Mouse (Mus musculus): ENCODE measurements at regions not wholly inside any gene's neighbourhood (a gene's known extent, or its start where the extent isn't known, plus 50 kb on each side); places are given as distances from the start of the nearest gene placed in this dataset.

DNA sequence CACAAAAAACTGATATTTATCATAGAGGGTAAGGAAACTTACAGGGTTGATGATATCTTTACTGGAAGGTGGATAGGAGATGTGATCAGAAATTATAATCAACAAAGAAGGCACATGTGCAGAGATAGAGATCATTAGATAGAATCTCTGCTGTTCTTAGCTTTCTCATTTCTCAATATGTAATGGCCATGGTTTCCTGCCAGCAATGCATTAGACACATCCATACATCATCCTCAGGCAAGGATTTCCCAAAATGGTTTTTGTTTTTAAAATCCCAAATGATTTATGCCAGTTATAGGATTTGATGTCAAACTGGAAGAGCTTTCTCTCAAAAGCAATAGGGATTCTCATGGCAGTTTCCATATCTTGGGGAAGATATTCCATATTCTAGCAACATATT lies 52.0 kb upstream of the C030005K15Rik start:
- in situ Hi-C loops (cut with MboI; ENCODE audit: low sequenced_read_pairs): no loop called here

- in situ Hi-C loops (cut with MboI; ENCODE audit: low sequenced_read_pairs): no loop called here
Measured at GRCm38 (mm10) chr10:97779335-97779734, 52.8 kb upstream of the C030005K15Rik start.

- in situ Hi-C loops (cut with MboI; ENCODE audit: low sequenced_read_pairs): no loop called here
Measured at GRCm38 (mm10) chr10:97793804-97794203, 67.2 kb upstream of the C030005K15Rik start.

DNA sequence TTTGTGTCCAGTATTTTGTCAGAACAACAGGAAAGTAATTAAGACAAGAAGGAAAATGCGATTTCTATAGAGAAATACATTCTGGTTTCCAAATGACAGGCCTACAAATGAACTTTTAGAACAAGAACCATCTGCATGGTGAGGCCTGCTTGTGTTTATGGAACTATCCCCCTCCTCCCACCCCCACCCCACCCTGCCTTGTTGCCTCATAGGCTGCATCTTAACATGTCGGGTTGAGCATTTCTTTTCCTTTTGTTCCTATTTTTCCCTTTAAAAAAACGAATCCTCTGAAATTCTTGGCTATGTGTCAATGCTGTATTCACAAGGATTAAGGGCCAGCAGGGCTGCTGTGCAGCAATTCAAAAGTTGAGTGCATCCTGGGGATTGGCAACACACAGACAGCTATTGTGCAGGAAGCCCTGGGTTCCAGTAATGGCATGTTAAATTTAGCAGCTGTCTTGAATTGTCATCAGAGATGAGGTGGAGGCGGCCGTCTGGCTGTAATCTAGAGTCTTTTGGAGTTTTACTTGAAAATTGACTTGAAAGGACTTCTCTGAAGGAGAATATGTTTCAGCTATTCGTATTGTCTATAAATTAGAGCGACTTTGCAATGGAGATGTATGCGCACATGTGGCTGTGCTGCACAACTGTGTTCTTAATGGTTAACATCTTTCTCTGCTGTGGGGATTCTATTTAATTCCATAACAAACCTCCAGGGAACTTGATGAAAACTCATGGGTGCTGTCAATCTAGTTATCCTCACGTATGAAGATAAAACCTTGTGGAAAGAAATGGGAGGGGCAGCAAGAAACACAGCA lies 75.1 kb upstream of the C030005K15Rik start:
- in situ Hi-C loops (cut with MboI; ENCODE audit: low sequenced_read_pairs): no loop called here

DNA sequence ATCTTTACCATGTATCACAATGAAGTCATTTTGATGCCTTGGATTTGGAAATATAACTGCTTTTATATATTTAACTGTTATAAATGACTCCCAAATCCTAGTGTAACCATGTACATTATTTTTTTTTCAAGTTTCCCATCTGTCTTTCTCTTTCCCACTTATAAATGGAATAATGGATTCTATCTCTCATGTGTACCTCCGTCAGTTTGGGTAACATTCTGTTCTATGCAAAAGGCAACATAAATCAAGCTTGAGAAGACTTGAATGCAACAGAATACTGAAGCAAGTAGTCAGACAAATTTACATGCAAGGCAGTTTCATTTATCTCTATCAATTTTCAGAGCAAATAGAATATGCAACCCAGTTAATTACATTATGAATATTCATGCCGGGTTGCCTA lies 81.4 kb upstream of the C030005K15Rik start:
- in situ Hi-C loops (cut with MboI; ENCODE audit: low sequenced_read_pairs): no loop called here

GRCm38 (mm10) chr10:97842574-97842973 lies 116.0 kb upstream of the C030005K15Rik start:
- in situ Hi-C loops (cut with MboI; ENCODE audit: low sequenced_read_pairs): no loop called here

- in situ Hi-C loops (cut with MboI; ENCODE audit: low sequenced_read_pairs): no loop called here
Measured at GRCm38 (mm10) chr10:97851487-97851886, 124.9 kb upstream of the C030005K15Rik start.

- in situ Hi-C loops (cut with MboI; ENCODE audit: low sequenced_read_pairs): no loop called here
Measured at GRCm38 (mm10) chr10:97877088-97877487, 150.5 kb upstream of the C030005K15Rik start.

DNA sequence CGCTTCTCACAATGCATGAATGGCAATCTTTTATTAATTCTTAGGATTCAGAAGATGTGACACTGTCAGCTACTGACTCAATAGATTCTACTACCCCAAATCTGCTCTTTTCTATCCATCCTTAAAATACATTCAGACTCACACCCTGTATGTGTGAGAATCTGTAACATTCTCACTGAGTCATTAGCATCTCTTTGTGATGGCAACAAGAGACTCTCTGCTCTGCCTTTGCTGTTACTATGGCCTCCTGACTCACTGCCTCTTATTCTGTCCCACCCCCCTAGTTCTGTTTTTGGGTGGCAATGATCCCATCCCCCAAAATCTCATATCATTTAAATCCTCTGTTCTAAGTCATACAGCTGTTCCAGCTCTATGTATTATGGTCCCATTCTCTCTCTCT lies 159.5 kb upstream of the C030005K15Rik start:
- in situ Hi-C loops (cut with MboI; ENCODE audit: low sequenced_read_pairs): no loop called here

DNA sequence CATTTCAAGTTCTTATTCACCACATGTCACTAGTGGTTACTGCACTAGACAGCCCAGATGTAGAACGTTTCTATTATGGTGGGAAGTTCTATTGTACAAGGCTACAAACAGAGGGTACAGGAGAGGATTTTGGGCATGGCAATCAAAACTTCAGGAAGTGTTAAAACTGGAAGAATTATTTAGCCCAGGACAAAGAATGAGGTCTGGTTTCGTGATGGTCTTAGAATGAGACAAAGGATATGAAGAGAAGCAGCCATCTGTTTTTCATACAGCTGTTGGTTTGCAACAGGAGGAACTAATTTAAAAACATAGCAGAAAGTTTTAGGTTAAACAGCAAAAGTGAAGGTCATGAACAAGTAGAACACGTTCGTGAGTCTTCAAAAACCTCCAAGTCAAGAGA lies 179.2 kb upstream of the C030005K15Rik start:
- in situ Hi-C loops (cut with MboI; ENCODE audit: low sequenced_read_pairs): no loop called here

GRCm38 (mm10) chr10:97925568-97925967 lies 199.0 kb upstream of the C030005K15Rik start:
- in situ Hi-C loops (cut with MboI; ENCODE audit: low sequenced_read_pairs): no loop called here

GRCm38 (mm10) chr10:97940345-97940744 lies 213.8 kb upstream of the C030005K15Rik start:
- in situ Hi-C loops (cut with MboI; ENCODE audit: low sequenced_read_pairs): no loop called here

- in situ Hi-C loops (cut with MboI; ENCODE audit: low sequenced_read_pairs): no loop called here
Measured at GRCm38 (mm10) chr10:97965881-97966280, 239.3 kb upstream of the C030005K15Rik start.

- in situ Hi-C loops (cut with MboI; ENCODE audit: low sequenced_read_pairs): no loop called here
Measured at GRCm38 (mm10) chr10:97966931-97967330, 240.4 kb upstream of the C030005K15Rik start.

- in situ Hi-C loops (cut with MboI; ENCODE audit: low sequenced_read_pairs): no loop called here
Measured at GRCm38 (mm10) chr10:98007037-98007436, 280.5 kb upstream of the C030005K15Rik start.

- in situ Hi-C loops (cut with MboI; ENCODE audit: low sequenced_read_pairs): no loop called here
Measured at GRCm38 (mm10) chr10:98008355-98008754, 281.8 kb upstream of the C030005K15Rik start.

DNA sequence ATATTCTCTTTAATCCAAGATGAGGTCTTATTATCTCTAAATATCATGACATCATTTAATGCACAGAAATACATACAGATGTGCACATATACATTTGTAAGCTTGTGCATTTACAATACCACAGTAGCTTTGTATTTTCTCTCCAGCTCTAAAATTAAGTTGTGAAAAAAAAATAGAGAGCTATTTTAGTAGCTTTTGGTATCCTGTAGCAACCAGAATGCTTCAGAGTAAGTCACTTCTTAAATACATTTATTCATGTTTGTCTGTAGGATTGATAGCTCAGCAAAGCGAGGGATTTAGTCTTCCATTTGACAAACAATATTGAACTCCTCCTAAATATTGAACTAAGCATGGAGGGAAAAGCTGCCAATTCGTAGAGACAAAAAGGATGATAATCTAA lies 286.4 kb upstream of the C030005K15Rik start:
- in situ Hi-C loops (cut with MboI; ENCODE audit: low sequenced_read_pairs): no loop called here

- in situ Hi-C loops (cut with MboI; ENCODE audit: low sequenced_read_pairs): no loop called here
Measured at GRCm38 (mm10) chr10:98014985-98015902, 288.7 kb upstream of the C030005K15Rik start.

GRCm38 (mm10) chr10:98016596-98017304 lies 290.2 kb upstream of the C030005K15Rik start:
- in situ Hi-C loops (cut with MboI; ENCODE audit: low sequenced_read_pairs): no loop called here

GRCm38 (mm10) chr10:98029124-98029523 lies 302.6 kb upstream of the C030005K15Rik start:
- in situ Hi-C loops (cut with MboI; ENCODE audit: low sequenced_read_pairs): no loop called here

GRCm38 (mm10) chr10:98029621-98030020 lies 303.1 kb upstream of the C030005K15Rik start:
- in situ Hi-C loops (cut with MboI; ENCODE audit: low sequenced_read_pairs): no loop called here
